ENCODE assay signal across 1 mouse cellular context in genomic region chr11:116041833-116042232, GRCm38 (mm10).
TF ChIP-seq lines count a peak whose summit lies in the region.

No protein-coding gene starts in this region.

TF ChIP-seq in MEL, 35 proteins besides CTCF, POLR2A, EP300 and RAD21 (continued from another document):
- TF ChIP-seq NELFE (IDR thresholded peaks at IDR 0.05; ENCODE audit: low read depth, low read length): no peak
- TF ChIP-seq ZMIZ1 (IDR thresholded peaks at IDR 0.05; ENCODE audit: low read depth, low read length): no peak
